13 mouse cellular contexts compared by ENCODE assay signal in genomic region chr16:33728427-33728826, GRCm38 (mm10). TPM values are rescaled to one million over a fixed set of nuclear protein-coding genes. Genes with fewer than 3 reads are reported as not detected.
DNase-seq lines count a peak whose midpoint lies in the region; ATAC-seq and TF ChIP-seq lines count a peak whose summit lies in the region.
"Had no signal": no experiment of that assay in that cellular context is flagged by ENCODE, and none has a peak within 500 bp of the region (broad histone marks: within the 10 kb centered on the region; RNA-seq: fewer than 3 reads in every experiment).

No protein-coding gene starts in this region.

- ATAC-seq in forebrain, embryonic 13.5 days: no peak
- no peak; the same call in 1 of the 2 replicates for ATAC-seq in kidney, postnatal 0 days (replicated peaks; ENCODE audit: low FRiP score, low read depth)
- ATAC-seq in kidney, embryonic 14.5 days (ENCODE audit: low FRiP score, low TSS enrichment): no peak
- ATAC-seq in midbrain, embryonic 11.5 days (ENCODE audit: low FRiP score): no peak
- no peak for ATAC-seq in liver, postnatal 0 days
- ATAC-seq: inflammation-experienced regulatory T-cells, adult 6 months had no signal

- DNase-seq in forebrain, embryonic 10.5 days (ENCODE audit: extremely low spot score, low spot score): no peak
- DNase-seq in kidney, postnatal 0 days (ENCODE audit: low spot score): peak; percentile 61
- DNase-seq in midbrain, embryonic 10.5 days (ENCODE audit: low spot score): no peak
- no peak for DNase-seq in midbrain, embryonic 11.5 days (ENCODE audit: low spot score, missing footprints)
- no peak for DNase-seq in liver, postnatal 0 days
- DNase-seq in urinary bladder, postnatal 25 days (ENCODE audit: low spot score): no peak
- DNase-seq: adrenal gland, postnatal 36 days; cerebellum, adult 8-10 months had no signal

- peak; percentile 51 for TF ChIP-seq CTCF in kidney, postnatal 0 days (IDR thresholded peaks at IDR 0.05; ENCODE audit: low read depth)
- peak; percentile 32; the same call in 1 of the 2 replicates for TF ChIP-seq CTCF in liver, postnatal 0 days (IDR thresholded peaks at IDR 0.05; ENCODE audit: low read depth)

- 68% methylated on average over 13 of the region's 13 CpGs for WGBS in forebrain, embryonic 10.5 days
- WGBS in forebrain, embryonic 13.5 days: 58% methylated on average over 13 of the region's 13 CpGs
- WGBS in kidney, postnatal 0 days: 59% methylated on average over 13 of the region's 13 CpGs
- WGBS in kidney, embryonic 14.5 days: 69% methylated on average over 13 of the region's 13 CpGs
- 63% methylated on average over 13 of the region's 13 CpGs for WGBS in midbrain, embryonic 10.5 days
- WGBS in midbrain, embryonic 11.5 days: 63% methylated on average over 13 of the region's 13 CpGs
- WGBS in liver, postnatal 0 days (ENCODE audit: insufficient replicate concordance): 76% methylated on average over 13 of the region's 13 CpGs

- no peaks in the 10 kb centered on the region for H3K27me3 ChIP-seq in forebrain, embryonic 10.5 days (ENCODE audit: poor library complexity, severe bottlenecking)
- H3K27me3 ChIP-seq in forebrain, embryonic 13.5 days: no peaks in the 10 kb centered on the region
- no peaks in the 10 kb centered on the region for H3K27me3 ChIP-seq in kidney, postnatal 0 days (ENCODE audit: insufficient read depth, low read length)
- no peaks in the 10 kb centered on the region for H3K27me3 ChIP-seq in kidney, embryonic 14.5 days (ENCODE audit: control insufficient read depth, insufficient read depth, low read length)
- no peaks in the 10 kb centered on the region for H3K27me3 ChIP-seq in midbrain, embryonic 10.5 days (ENCODE audit: low read depth, poor library complexity, severe bottlenecking)
- no peaks in the 10 kb centered on the region for H3K27me3 ChIP-seq in midbrain, embryonic 11.5 days (ENCODE audit: control insufficient read depth, insufficient read depth, low read length)
- no peaks in the 10 kb centered on the region for H3K27me3 ChIP-seq in liver, postnatal 0 days (ENCODE audit: insufficient read depth, low read length)
- H3K27me3 ChIP-seq: neural tube, embryonic 12.5 days had no signal

- peaks cover 19% of the 10 kb centered on the region for H3K4me1 ChIP-seq in forebrain, embryonic 10.5 days
- H3K4me1 ChIP-seq in forebrain, embryonic 13.5 days: peaks cover 17% of the 10 kb centered on the region
- H3K4me1 ChIP-seq in kidney, postnatal 0 days (replicated peaks; ENCODE audit: insufficient read depth, low read length): no peaks in the 10 kb centered on the region
- H3K4me1 ChIP-seq in kidney, embryonic 14.5 days (ENCODE audit: control insufficient read depth, insufficient read depth, low read length): no peaks in the 10 kb centered on the region
- peaks cover 37% of the 10 kb centered on the region for H3K4me1 ChIP-seq in midbrain, embryonic 10.5 days
- H3K4me1 ChIP-seq in midbrain, embryonic 11.5 days (ENCODE audit: control insufficient read depth, insufficient read depth, low read length): peaks cover 7% of the 10 kb centered on the region; the same call in 1 of the 2 replicates
- peaks cover under 1% of the 10 kb centered on the region; the same call in 1 of the 2 replicates for H3K4me1 ChIP-seq in liver, postnatal 0 days (ENCODE audit: insufficient read depth)
- H3K4me1 ChIP-seq: embryonic facial prominence, embryonic 10.5 days; neural tube, embryonic 12.5 days had no signal

- H3K27ac ChIP-seq in forebrain, embryonic 10.5 days: peak overlapping the region; percentile 16; the same call in 1 of the 2 replicates
- H3K27ac ChIP-seq in forebrain, embryonic 13.5 days: no peak overlapping the region; the same call in 1 of the 2 replicates
- H3K27ac ChIP-seq in kidney, postnatal 0 days: no peak overlapping the region
- H3K27ac ChIP-seq in kidney, embryonic 14.5 days (ENCODE audit: low read depth, low read length): no peak overlapping the region
- H3K27ac ChIP-seq in midbrain, embryonic 10.5 days (replicated peaks): peak overlapping the region; percentile 63; the same call in 1 of the 2 replicates
- H3K27ac ChIP-seq in midbrain, embryonic 11.5 days (ENCODE audit: low read depth, low read length): no peak overlapping the region
- no peak overlapping the region for H3K27ac ChIP-seq in liver, postnatal 0 days (ENCODE audit: low read depth)
- H3K27ac ChIP-seq: embryonic facial prominence, embryonic 10.5 days; neural tube, embryonic 12.5 days had no signal

- no peak overlapping the region for H3K9ac ChIP-seq in forebrain, embryonic 13.5 days
- H3K9ac ChIP-seq in kidney, postnatal 0 days (ENCODE audit: low read depth, low read length): no peak overlapping the region
- no peak overlapping the region for H3K9ac ChIP-seq in kidney, embryonic 14.5 days (ENCODE audit: low read depth, low read length)
- H3K9ac ChIP-seq in midbrain, embryonic 11.5 days (ENCODE audit: low read length): no peak overlapping the region
- no peak overlapping the region for H3K9ac ChIP-seq in liver, postnatal 0 days (replicated peaks)
- H3K9ac ChIP-seq: neural tube, embryonic 12.5 days had no signal

- H3K36me3 ChIP-seq in forebrain, embryonic 10.5 days (replicated peaks): peaks cover 96% of the 10 kb centered on the region
- H3K36me3 ChIP-seq in forebrain, embryonic 13.5 days (ENCODE audit: poor library complexity, severe bottlenecking): peaks cover 63% of the 10 kb centered on the region
- peaks cover 10% of the 10 kb centered on the region; the same call in 1 of the 2 replicates for H3K36me3 ChIP-seq in kidney, postnatal 0 days (ENCODE audit: insufficient read depth, low read length)
- H3K36me3 ChIP-seq in kidney, embryonic 14.5 days (ENCODE audit: control insufficient read depth, insufficient read depth, low read length): peaks cover 30% of the 10 kb centered on the region; the same call in 1 of the 2 replicates
- H3K36me3 ChIP-seq in midbrain, embryonic 10.5 days: peaks cover 99% of the 10 kb centered on the region
- H3K36me3 ChIP-seq in midbrain, embryonic 11.5 days (ENCODE audit: control insufficient read depth, insufficient read depth, low read length): peaks cover 39% of the 10 kb centered on the region
- peaks cover 40% of the 10 kb centered on the region for H3K36me3 ChIP-seq in liver, postnatal 0 days (replicated peaks; ENCODE audit: insufficient read depth, low read length)

- H3K4me3 ChIP-seq in forebrain, embryonic 10.5 days: no peak overlapping the region
- H3K4me3 ChIP-seq in forebrain, embryonic 13.5 days: no peak overlapping the region
- no peak overlapping the region for H3K4me3 ChIP-seq in kidney, postnatal 0 days (replicated peaks; ENCODE audit: low read depth, low read length)
- H3K4me3 ChIP-seq in kidney, embryonic 14.5 days (ENCODE audit: low read length): no peak overlapping the region
- no peak overlapping the region for H3K4me3 ChIP-seq in midbrain, embryonic 10.5 days
- H3K4me3 ChIP-seq in midbrain, embryonic 11.5 days (ENCODE audit: low read depth, low read length): no peak overlapping the region
- no peak overlapping the region for H3K4me3 ChIP-seq in liver, postnatal 0 days (ENCODE audit: low read depth, low read length)
- H3K4me3 ChIP-seq: embryonic facial prominence, embryonic 10.5 days; neural tube, embryonic 12.5 days had no signal

- H3K9me3 ChIP-seq in forebrain, embryonic 10.5 days: peaks cover 6% of the 10 kb centered on the region; the same call in 1 of the 2 replicates
- peaks cover 3% of the 10 kb centered on the region; the same call in 1 of the 2 replicates for H3K9me3 ChIP-seq in forebrain, embryonic 13.5 days (replicated peaks)
- H3K9me3 ChIP-seq in kidney, postnatal 0 days (replicated peaks; ENCODE audit: low read length): no peaks in the 10 kb centered on the region
- H3K9me3 ChIP-seq in kidney, embryonic 14.5 days (ENCODE audit: control insufficient read depth, low read length): peaks cover 5% of the 10 kb centered on the region; the same call in 1 of the 2 replicates
- peaks cover 5% of the 10 kb centered on the region; the same call in 1 of the 2 replicates for H3K9me3 ChIP-seq in midbrain, embryonic 10.5 days (replicated peaks)
- no peaks in the 10 kb centered on the region for H3K9me3 ChIP-seq in midbrain, embryonic 11.5 days (ENCODE audit: control insufficient read depth, low read length)
- H3K9me3 ChIP-seq in liver, postnatal 0 days (ENCODE audit: low read length): peaks cover 6% of the 10 kb centered on the region; the same call in 1 of the 2 replicates

- no peak overlapping the region for H3K4me2 ChIP-seq in forebrain, embryonic 13.5 days
- no peak overlapping the region for H3K4me2 ChIP-seq in kidney, postnatal 0 days (ENCODE audit: low read length)
- no peak overlapping the region for H3K4me2 ChIP-seq in kidney, embryonic 14.5 days (replicated peaks; ENCODE audit: low read depth, low read length)
- H3K4me2 ChIP-seq in midbrain, embryonic 11.5 days: no peak overlapping the region
- H3K4me2 ChIP-seq in liver, postnatal 0 days (ENCODE audit: low read depth, low read length): no peak overlapping the region
- H3K4me2 ChIP-seq: neural tube, embryonic 12.5 days had no signal

- TF ChIP-seq EP300 in liver, postnatal 0 days (IDR thresholded peaks at IDR 0.05; ENCODE audit: low read depth): no peak

RNA-seq across cellular contexts. Expression of gene Heg1, which starts 44.3 kb away (rescaled TPM):
- 22.8 and 23.1 TPM in 2 replicates for polyA plus RNA-seq in forebrain, embryonic 10.5 days (2016; fragmentation: Nextera tagmentation; extraction: Ambion mirVana)
- 21.3 and 22.3 TPM in 2 replicates for polyA plus RNA-seq in forebrain, embryonic 13.5 days (2015; fragmentation: Nextera tagmentation; extraction: Ambion mirVana)
- polyA plus RNA-seq in kidney, postnatal 0 days (2015; fragmentation: Nextera tagmentation; extraction: Ambion mirVana): 17.2 and 17.6 TPM in 2 replicates
- 14.2 and 21.5 TPM in 2 replicates for polyA plus RNA-seq in kidney, embryonic 14.5 days (2014; fragmentation: Nextera tagmentation; extraction: Ambion mirVana)
- 34.3 and 45.7 TPM in 2 replicates for polyA plus RNA-seq in midbrain, embryonic 10.5 days (2016; fragmentation: Nextera tagmentation; extraction: Ambion mirVana)
- polyA plus RNA-seq in midbrain, embryonic 11.5 days (2014; fragmentation: Nextera tagmentation; extraction: Ambion mirVana): 39.5 and 40.7 TPM in 2 replicates
- 4.4 and 4.7 TPM in 2 replicates for polyA plus RNA-seq in liver, postnatal 0 days (2015; fragmentation: Nextera tagmentation; extraction: Ambion mirVana)

Comparison
In these comparisons a context has a peak if more than half of its experiments do, and no peak if none do; other contexts are left out.
1. H3K27ac ChIP-seq: peak in forebrain, embryonic 10.5 days (single experiment) and midbrain, embryonic 10.5 days (single experiment); none in forebrain, embryonic 13.5 days (single experiment), kidney, postnatal 0 days (single experiment), kidney, embryonic 14.5 days (single experiment), midbrain, embryonic 11.5 days (single experiment) and liver, postnatal 0 days (single experiment).